Mouse (Mus musculus): ENCODE measurements around the gene Arvcf.

Gene Arvcf

DNA sequence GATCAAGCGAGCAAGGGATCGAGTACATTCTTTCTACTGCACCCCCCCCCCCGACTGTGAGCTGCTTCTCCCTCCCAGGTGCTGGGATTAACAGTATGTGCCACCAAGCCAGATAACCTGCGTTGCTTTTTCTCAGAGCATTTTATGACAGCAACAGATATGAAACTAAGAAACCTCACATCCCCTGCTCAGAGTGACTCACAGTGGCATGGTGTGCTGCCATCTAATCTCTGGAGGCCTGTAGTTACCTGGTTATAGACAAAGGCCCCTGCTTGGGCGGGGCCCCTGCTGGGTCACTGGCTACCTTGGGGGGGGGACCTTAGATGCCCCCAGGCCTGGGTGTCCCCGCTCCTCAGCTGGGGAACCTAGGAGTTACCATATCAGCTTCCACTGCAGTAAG, 10.0 kb downstream of the Arvcf start:
- DNase-seq: no peak

GRCm38 (mm10) chr16:18360151-18360805, 12.3 kb downstream of the Arvcf start:
- DNase-seq: no peak

DNA sequence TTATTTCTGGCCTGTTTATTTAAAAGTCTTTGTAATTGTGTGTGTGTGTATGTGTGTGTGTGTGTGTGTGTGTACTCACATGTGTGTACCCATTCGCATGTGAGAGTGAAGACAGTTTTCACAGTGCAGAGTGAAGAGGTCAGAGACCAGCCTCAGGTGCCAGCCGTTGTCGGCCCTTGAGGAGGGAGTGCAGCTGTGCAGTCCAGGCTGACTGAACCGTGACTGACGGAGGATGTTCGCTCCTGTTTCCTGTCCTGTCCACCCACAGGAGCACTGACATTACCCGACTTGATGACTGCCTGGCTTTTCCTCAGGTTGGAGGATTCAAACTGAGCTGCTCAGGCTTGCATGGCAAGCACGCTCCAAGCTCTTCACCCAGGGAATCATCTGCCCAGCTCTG, 15.0 kb downstream of the Arvcf start:
- no peak for DNase-seq

GRCm38 (mm10) chr16:18366849-18367248, 18.9 kb downstream of the Arvcf start:
- no peak for DNase-seq

- DNase-seq: no peak
These were observed 22.2 kb downstream of the Arvcf start for GRCm38 (mm10) chr16:18370197-18370596.

DNA sequence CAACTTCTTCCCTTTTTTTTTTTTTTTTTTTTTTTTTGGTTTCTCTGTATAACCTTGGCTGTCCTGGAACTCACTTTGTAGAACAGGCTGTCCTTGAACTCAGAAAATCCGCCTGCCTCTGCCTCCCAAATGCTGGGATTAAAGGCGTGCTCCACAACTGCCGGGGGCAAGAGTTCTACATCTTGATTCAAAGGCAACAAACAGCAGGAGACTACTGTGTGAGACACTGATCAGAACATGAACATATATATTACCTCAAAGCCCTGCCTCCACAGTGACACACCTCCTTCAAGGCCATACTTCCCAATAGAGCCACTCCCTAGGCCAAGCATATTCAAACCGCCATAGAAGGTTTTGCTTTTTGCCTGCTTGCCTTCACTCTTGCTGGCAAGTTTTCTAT, 25.6 kb downstream of the Arvcf start:
- DNase-seq: no peak

- no peak for DNase-seq
These were observed 28.4 kb downstream of the Arvcf start for GRCm38 (mm10) chr16:18376297-18376954.

GRCm38 (mm10) chr16:18377203-18377602, 29.2 kb downstream of the Arvcf start:
- DNase-seq: no peak

DNA sequence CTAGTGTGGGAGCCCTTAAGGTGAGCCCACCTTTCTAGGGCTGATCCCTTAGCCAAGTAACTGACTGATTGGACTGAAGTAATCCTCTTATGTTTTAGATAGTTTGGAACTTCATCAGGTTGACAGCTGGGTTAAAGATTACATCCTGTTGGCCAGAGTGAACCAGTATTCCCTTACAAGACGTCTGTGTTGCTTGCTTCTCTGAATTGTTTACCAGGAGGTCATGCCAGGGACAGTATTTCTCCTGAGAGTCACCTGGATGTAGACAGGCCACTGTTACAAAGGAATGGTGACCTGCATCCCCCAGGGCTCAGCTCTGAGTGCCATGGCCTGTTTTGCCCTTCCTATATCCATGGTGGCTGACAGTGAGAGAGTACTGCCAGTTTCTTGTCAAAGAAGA, 30.5 kb downstream of the Arvcf start:
- no peak for DNase-seq

DNA sequence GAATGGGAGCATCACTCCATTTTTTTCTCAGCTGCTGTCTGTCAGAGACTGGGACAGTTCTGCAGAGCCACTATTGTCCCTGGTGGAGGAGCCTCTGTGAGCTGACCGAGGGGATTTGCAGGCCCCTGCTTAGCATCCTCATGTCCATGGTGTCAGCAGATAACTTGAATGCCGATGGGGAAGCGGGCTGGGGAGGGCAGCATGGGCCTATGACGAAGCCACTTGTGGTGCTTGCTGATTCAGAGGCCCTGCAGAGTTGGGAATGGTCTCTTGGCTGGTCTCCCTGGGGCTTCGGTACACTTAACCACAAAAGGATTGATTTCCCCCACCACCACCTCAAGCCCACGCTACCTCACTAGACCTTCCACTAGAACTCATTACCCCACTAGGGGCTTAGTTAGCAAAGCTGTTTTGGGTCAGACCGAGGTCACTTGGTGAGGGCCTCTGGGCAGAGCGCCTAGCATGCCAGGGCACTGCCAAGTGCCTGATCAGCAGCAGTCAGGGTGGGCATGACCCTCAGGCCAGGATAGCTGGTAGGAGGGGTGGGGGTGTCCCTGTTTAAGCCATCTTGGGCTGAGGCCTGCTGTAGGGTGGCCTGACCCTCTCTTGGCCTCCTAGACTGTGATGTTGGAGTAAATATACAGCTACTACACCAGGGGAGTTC, 31.5 kb downstream of the Arvcf start:
- DNase-seq: no peak

- no peak for DNase-seq
These were observed 32.6 kb downstream of the Arvcf start for GRCm38 (mm10) chr16:18380495-18381063.

GRCm38 (mm10) chr16:18381621-18382258, 33.8 kb downstream of the Arvcf start:
- no peak for DNase-seq

DNA sequence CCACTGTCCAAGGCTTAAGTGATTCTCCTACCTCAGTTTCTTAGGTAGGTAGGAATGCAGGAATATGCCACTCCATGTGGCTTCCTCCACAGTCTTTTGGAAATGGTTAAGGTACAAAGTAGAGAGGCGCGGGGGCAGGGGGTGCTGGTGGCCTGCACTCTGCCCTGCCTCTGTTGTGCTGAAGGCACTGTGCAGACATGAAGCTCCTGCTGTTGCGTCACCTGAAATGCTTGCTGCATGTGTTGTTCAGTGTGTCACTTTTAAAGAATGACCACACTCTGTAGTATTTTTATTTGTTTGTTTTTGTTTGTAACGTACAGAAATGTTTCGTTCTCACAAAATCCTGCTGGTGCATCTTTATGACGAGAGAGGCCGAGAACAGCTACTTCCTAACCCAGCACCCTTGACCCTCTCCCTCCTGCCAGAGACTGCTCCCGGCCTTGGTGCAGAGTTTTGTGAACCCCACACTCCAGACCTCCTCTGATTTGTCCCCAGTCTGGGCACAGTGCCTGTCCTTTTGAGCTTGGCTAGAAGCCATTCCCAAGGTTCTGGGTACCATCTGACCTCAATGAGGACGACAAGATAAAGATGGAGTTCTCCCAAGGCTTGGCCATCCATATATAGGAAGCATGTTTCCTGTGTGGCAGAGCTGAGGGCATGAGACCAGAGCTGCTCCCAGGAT, 35.2 kb downstream of the Arvcf start:
- no peak for DNase-seq

GRCm38 (mm10) chr16:18383756-18384155, 35.8 kb downstream of the Arvcf start:
- no peak for DNase-seq

GRCm38 (mm10) chr16:18384211-18384610, 36.2 kb downstream of the Arvcf start:
- no peak for DNase-seq

- DNase-seq: no peak
These were observed 36.7 kb downstream of the Arvcf start for GRCm38 (mm10) chr16:18384659-18385058.

- no peak for DNase-seq
These were observed 37.4 kb downstream of the Arvcf start for GRCm38 (mm10) chr16:18385411-18385810.

DNA sequence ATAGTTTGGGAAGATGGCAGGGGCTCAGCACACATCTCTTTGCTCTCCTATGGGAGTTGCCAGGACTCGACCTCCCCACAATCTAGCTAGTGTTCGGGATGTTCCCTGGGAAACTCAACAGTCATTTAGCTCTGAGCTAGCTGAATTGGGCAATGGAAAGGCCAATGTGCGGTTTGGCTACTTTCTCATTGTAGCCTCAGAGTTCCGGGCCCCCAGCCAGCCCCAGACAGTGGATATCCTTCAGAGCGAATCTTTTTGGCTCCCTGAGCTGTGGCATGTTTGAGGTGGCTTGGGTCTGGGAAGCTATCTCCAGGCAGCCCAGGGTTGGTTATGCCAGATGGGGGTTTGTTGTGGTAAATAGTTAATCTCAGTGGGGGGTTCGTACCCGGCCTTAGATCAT, 38.5 kb downstream of the Arvcf start:
- DNase-seq: peak in 1 of 2 experiments; percentile 4

- DNase-seq: peak in 1 of 2 experiments; percentile 22
These were observed 39.0 kb downstream of the Arvcf start for GRCm38 (mm10) chr16:18386972-18387371.

GRCm38 (mm10) chr16:18387704-18388582, 40.0 kb downstream of the Arvcf start:
- DNase-seq: peak; percentile 26 to 29

DNA sequence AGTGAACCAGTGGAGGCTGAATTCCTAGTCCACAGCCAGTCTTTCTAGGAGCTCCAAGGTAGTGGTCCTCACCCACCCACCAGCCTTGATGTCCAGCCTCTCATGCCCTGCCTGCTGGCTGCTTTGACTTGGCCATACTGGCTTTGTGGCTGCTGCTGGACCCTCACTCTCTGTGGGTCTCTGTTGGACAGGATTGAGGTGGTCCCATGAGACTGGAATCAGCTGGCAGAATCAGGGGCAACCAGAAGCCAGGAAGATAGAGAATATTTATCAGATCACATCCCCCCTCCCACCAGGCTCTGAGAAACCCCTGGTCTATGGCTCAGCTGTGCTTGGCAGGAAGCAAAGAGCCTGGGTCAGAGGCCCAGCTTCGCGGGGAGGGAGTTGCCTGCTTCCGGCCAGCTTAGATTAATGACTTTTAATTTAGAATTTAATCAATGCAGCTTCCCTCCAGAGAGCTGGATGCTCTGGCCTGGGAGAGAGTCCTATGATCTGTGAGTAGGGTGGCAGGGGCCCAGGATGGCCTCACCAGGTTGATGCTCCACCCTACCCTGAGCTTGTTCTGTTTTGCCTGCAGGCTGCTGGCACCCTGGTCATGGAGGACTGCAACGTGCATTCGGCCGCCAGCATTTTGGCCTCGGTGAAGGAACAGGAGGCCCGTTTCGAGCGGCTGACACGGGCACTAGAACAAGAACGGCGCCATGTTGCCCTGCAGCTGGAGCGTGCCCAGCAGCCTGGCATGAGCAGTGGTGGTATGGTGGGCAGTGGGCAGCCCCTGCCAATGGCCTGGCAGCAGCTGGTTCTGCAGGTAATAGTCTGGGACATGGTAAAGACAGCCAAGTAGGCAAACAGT, 40.8 kb downstream of the Arvcf start:
- peak in 1 of 2 experiments; percentile 35 for DNase-seq
